Comparison of ENCODE assay signal across 29 mouse cellular contexts in genomic region chr7:117185891-117186290, GRCm38 (mm10).
A peak's percentile ranks its signal among the peaks of the same experiment; 100 is the strongest.
DNase-seq lines count a peak whose midpoint lies in the region; ATAC-seq and TF ChIP-seq lines count a peak whose summit lies in the region.
"Had no signal": no experiment of that assay in that cellular context is flagged by ENCODE, and none has a peak within 500 bp of the region (broad histone marks: within the 10 kb centered on the region; RNA-seq: fewer than 3 reads in every experiment).

No protein-coding gene starts in this region.

- no peak for TF ChIP-seq POLR2A in brain, embryonic 14.5 days (IDR thresholded peaks at IDR 0.05; ENCODE audit: borderline replicate concordance, extremely low read depth, insufficient read depth, insufficient read length, poor library complexity, severe bottlenecking)

- no peak for DNase-seq in frontal cortex, postnatal 36 days (ENCODE audit: low spot score in 2 of 2)
- DNase-seq in layer of hippocampus, adult 9-10 months (ENCODE audit: low spot score) = peak; percentile 29
- DNase-seq in layer of hippocampus, postnatal 25 days (ENCODE audit: extremely low spot score in 1 of 2, low spot score in 1 of 2) = no peak
- peak; percentile 25 for DNase-seq in brain, embryonic 14.5 days (ENCODE audit: low read depth)
- peak; percentile 26 for DNase-seq in telencephalon, adult 2 months (ENCODE audit: low read depth, low spot score)
- DNase-seq: adrenal gland, adult 8-10 months; adrenal gland, postnatal 25 days; cerebellum, adult 11-12 months; cerebellum, adult 8-10 months; cerebellum, postnatal 10 days; cerebellum, postnatal 36 days; embryo, embryonic 11 days; gastrocnemius, postnatal 25 days; heart, adult 18-20 months; heart, postnatal 10 days; heart, postnatal 36 days had no signal

- H3K9ac ChIP-seq in neural tube, embryonic 15.5 days (replicated peaks) = no peak overlapping the region
- H3K9ac ChIP-seq: embryonic facial prominence, embryonic 13.5 days; forebrain, embryonic 12.5 days; heart, embryonic 12.5 days; heart, embryonic 15.5 days; hindbrain, embryonic 13.5 days; intestine, embryonic 15.5 days had no signal

- no peaks in the 10 kb centered on the region for H3K9me3 ChIP-seq in neural tube, embryonic 15.5 days (replicated peaks)
- H3K9me3 ChIP-seq: embryonic facial prominence, embryonic 10.5 days; embryonic facial prominence, embryonic 13.5 days; forebrain, embryonic 12.5 days; heart, embryonic 12.5 days; heart, embryonic 15.5 days; hindbrain, embryonic 10.5 days; hindbrain, embryonic 13.5 days; intestine, embryonic 15.5 days had no signal

- WGBS in neural tube, embryonic 15.5 days = 88% methylated on average over 1 of the region's 1 CpGs

- H3K27me3 ChIP-seq in neural tube, embryonic 15.5 days (replicated peaks) = no peaks in the 10 kb centered on the region
- H3K27me3 ChIP-seq: embryonic facial prominence, embryonic 13.5 days; forebrain, embryonic 12.5 days; heart, embryonic 12.5 days; heart, embryonic 15.5 days; hindbrain, embryonic 13.5 days; intestine, embryonic 15.5 days had no signal

- no peaks in the 10 kb centered on the region for H3K36me3 ChIP-seq in neural tube, embryonic 15.5 days
- H3K36me3 ChIP-seq: embryonic facial prominence, embryonic 10.5 days; embryonic facial prominence, embryonic 13.5 days; forebrain, embryonic 12.5 days; heart, embryonic 12.5 days; heart, embryonic 15.5 days; hindbrain, embryonic 10.5 days; hindbrain, embryonic 13.5 days; intestine, embryonic 15.5 days had no signal

- no peak overlapping the region for H3K4me3 ChIP-seq in neural tube, embryonic 15.5 days (replicated peaks)
- H3K4me3 ChIP-seq: embryonic facial prominence, embryonic 10.5 days; embryonic facial prominence, embryonic 13.5 days; erythroblast, embryonic 14.5 days; forebrain, embryonic 12.5 days; heart, embryonic 12.5 days; heart, embryonic 15.5 days; hindbrain, embryonic 10.5 days; hindbrain, embryonic 13.5 days; intestine, embryonic 15.5 days had no signal

- TF ChIP-seq CTCF in brain, embryonic 14.5 days (IDR thresholded peaks at IDR 0.05; ENCODE audit: borderline replicate concordance, extremely low read depth, insufficient read depth, insufficient read length) = no peak

- peak; percentile 77 for ATAC-seq in frontal cortex, adult (ENCODE audit: low TSS enrichment)
- no peak for ATAC-seq in neural tube, embryonic 15.5 days (ENCODE audit: low FRiP score)
- ATAC-seq: CD4-positive, CD25-positive, alpha-beta regulatory T cell, adult 4 months; hindbrain, embryonic 16.5 days; intestine, embryonic 15.5 days had no signal

- no peak overlapping the region for H3K4me2 ChIP-seq in neural tube, embryonic 15.5 days
- H3K4me2 ChIP-seq: embryonic facial prominence, embryonic 13.5 days; forebrain, embryonic 12.5 days; heart, embryonic 12.5 days; heart, embryonic 15.5 days; hindbrain, embryonic 13.5 days; intestine, embryonic 15.5 days had no signal

- H3K4me1 ChIP-seq in neural tube, embryonic 15.5 days = no peaks in the 10 kb centered on the region
- H3K4me1 ChIP-seq: embryonic facial prominence, embryonic 10.5 days; embryonic facial prominence, embryonic 13.5 days; forebrain, embryonic 12.5 days; heart, embryonic 12.5 days; heart, embryonic 15.5 days; hindbrain, embryonic 10.5 days; hindbrain, embryonic 13.5 days; intestine, embryonic 15.5 days had no signal

- H3K27ac ChIP-seq in neural tube, embryonic 15.5 days (replicated peaks) = no peak overlapping the region
- H3K27ac ChIP-seq: embryonic facial prominence, embryonic 10.5 days; embryonic facial prominence, embryonic 13.5 days; forebrain, embryonic 12.5 days; heart, embryonic 15.5 days; hindbrain, embryonic 10.5 days; hindbrain, embryonic 13.5 days; intestine, embryonic 15.5 days had no signal

Comparison
In these comparisons a context has a peak if more than half of its experiments do, and no peak if none do; other contexts are left out.
1. DNase-seq: peak in layer of hippocampus, adult 9-10 months (single experiment), brain, embryonic 14.5 days (single experiment) and telencephalon, adult 2 months (single experiment); none in frontal cortex, postnatal 36 days (0 of 2) and layer of hippocampus, postnatal 25 days (0 of 2).